Mouse (Mus musculus) adrenal gland, adult (tissue): ENCODE measurements at regions not wholly inside any gene's neighbourhood (a gene's known extent, or its start where the extent isn't known, plus 50 kb on each side); places are given as distances from the start of the nearest gene placed in this dataset.

Experiments used
- DNase-seq, 2 experiments: peaks; one replicate each; pipeline ENCODE4 v3.0.0; 2022 to 2023; ENCODE audit warnings: low spot score in 1 of 2; ENCODE audit not compliant: inconsistent age in 2 of 2

- DNase-seq = no peak
Measured at GRCm38 (mm10) chr16:37459533-37459890, 74.8 kb upstream of the Stxbp5l start.

- DNase-seq = no peak
Measured at GRCm38 (mm10) chr16:37458592-37459532, 74.1 kb upstream of the Stxbp5l start.

DNA sequence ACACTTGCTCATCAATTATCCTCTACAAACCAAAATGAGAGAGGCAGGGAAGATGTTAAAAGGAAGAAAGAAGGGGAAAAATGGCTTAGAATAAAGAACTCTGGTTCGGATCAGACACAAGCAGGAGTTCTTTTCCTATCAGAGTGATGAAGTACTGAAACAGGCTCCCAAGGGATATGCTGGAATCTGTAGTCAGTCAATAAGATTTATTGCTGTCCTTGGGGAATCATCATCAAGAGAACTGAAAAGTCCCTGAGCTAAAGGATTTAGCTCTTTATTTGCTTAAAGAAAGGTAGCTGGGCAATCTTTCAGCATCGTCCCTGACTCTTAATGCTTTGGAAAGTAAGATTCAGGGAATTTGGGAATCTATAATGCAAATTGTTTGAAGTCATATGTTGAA is 71.2 kb upstream of the Stxbp5l start:
- peak in 1 of 2 experiments; percentile 34 for DNase-seq

- no peak for DNase-seq
Measured at GRCm38 (mm10) chr16:37449846-37450245, 65.1 kb upstream of the Stxbp5l start.

- DNase-seq = no peak
Measured at GRCm38 (mm10) chr16:37445756-37446155, 61.0 kb upstream of the Stxbp5l start.

GRCm38 (mm10) chr16:37442936-37443335 is 58.2 kb upstream of the Stxbp5l start:
- DNase-seq = no peak

DNA sequence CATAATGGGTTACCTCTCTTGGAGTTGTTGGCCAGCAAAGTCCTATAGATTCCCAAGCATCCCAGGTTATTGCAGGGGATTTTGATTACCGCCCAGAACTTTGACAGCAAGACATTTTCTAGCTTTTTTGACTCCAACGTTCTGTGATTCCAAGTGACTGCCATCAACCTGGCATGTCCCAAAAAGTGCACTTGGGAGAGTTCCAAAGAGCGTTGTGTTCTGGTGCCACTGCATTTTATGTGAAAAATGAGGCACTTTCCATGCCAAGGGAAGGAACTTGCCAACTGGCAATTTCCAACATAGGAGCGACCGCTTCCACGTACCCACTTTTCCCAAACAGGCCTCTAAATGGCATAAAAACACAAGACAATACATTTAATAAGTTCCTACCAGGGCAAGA is 57.7 kb upstream of the Stxbp5l start:
- no peak for DNase-seq

DNA sequence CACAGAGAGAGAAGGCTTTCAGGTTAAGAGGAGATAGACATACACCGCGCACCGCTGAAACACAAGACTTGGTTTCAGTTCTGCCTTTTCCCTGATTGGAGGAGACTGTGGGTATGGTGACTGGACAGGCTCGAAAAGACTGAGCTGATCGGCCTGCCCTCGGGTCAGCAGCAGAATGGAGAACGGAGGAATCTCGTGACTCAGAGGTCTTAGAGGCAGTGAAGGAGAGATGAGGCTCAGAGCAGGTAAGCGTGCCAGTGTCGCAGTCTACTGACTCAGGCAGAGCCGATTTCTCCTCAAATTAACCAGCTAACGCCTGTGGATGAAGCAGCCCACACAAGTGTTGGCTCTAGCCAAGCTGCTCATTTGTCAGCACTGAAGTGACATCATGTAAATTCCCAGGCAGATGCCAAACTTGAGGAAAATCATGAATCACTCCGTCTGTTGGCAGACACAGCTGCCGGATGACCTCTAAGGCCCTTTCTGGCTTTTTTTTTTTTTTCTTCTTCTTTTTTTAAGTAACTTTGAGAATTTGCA is 55.9 kb upstream of the Stxbp5l start:
- peak; percentile 45 to 75 for DNase-seq
